20 mouse cellular contexts compared by ENCODE assay signal in the genomic region with DNA sequence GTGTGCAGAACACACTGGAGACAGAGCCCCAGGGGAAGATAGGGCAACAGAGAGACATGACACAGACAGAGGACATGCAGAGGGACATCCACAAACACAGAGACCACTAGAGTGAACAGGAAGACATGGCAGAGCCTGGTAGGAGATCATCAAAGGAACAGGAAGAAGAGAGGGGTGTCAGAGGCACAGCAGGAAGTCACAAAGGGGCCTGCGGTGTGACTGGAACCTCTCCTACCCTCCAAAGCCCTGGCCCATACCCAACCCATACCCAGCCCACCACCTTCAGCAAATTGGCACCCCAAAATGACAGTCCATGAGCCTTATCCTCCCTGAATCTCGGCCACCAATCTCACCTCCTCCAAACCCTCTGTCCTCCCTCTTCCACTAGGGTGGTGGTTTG. TPM values are rescaled to one million over a fixed set of nuclear protein-coding genes. Genes with fewer than 3 reads are reported as not detected.
DNase-seq lines count a peak whose midpoint lies in the region; ATAC-seq lines count a peak whose summit lies in the region.
"Had no signal": no experiment of that assay in that cellular context is flagged by ENCODE, and none has a peak within 500 bp of the region (broad histone marks: within the 10 kb centered on the region; RNA-seq: fewer than 3 reads in every experiment).

No protein-coding gene starts in this region.

- ATAC-seq in activated CD4-positive, CD25-positive, alpha-beta regulatory T cell, adult 4 months: peak; percentile 76
- peak; percentile 40; the same call in 1 of the 2 replicates for ATAC-seq in megakaryocyte progenitor cell, adult 5-6 weeks (replicated peaks; ENCODE audit: poor library complexity)
- ATAC-seq: hindbrain, postnatal 0 days had no signal

- peak; percentile 39 for DNase-seq in thymus, postnatal 10 days (ENCODE audit: low spot score in 2 of 2)
- DNase-seq in cerebellum, adult 11 months: no peak
- no peak for DNase-seq in urinary bladder, adult 18-20 months (ENCODE audit: low spot score in 2 of 2)
- DNase-seq in cerebellum, adult 11-12 months: no peak
- DNase-seq in right cerebral cortex, postnatal 36 days (ENCODE audit: low spot score in 2 of 2): no peak
- DNase-seq: adrenal gland, adult 8-10 months; cerebellum, adult 2 months; cerebellum, postnatal 25 days; embryo, embryonic 11 days; heart, postnatal 10 days; kidney, adult 11 months; left cerebral cortex, postnatal 4 days; retina, postnatal 1 day; right cerebral cortex, postnatal 25 days had no signal

RNA-seq across cellular contexts. Expression of gene Angpt4, which starts 33.1 kb away (rescaled TPM):
- polyA plus RNA-seq in activated CD4-positive, CD25-positive, alpha-beta regulatory T cell, adult 4 months (2017; shearing (Covaris generic)): not detected
- total RNA-seq in megakaryocyte progenitor cell, adult 5-6 weeks (2015): not detected in 2 replicates
- total RNA-seq in megakaryocyte progenitor cell, adult 5-6 weeks (2017): not detected in 2 replicates
- total RNA-seq: left cerebral cortex, postnatal 4 days had no signal
- polyA plus RNA-seq: erythroblast, embryonic 14.5 days; liver, embryonic 15.5 days; macrophage had no signal

RNA-seq across cellular contexts. Expression of gene Fam110a, which starts 35.9 kb away (rescaled TPM):
- 10 to 100 TPM; 15.2 to 27.5 TPM for polyA plus RNA-seq in activated CD4-positive, CD25-positive, alpha-beta regulatory T cell, adult 4 months (2017; shearing (Covaris generic))
- 5.6 and 8.2 TPM in 2 replicates for total RNA-seq in megakaryocyte progenitor cell, adult 5-6 weeks (2015)
- 3.8 and 4.6 TPM in 2 replicates for total RNA-seq in megakaryocyte progenitor cell, adult 5-6 weeks (2017)

RNA-seq across cellular contexts. Expression of gene Slc52a3, which starts 52.2 kb away (rescaled TPM):
- 1 to 10 TPM; 7.3 to 8.4 TPM for polyA plus RNA-seq in activated CD4-positive, CD25-positive, alpha-beta regulatory T cell, adult 4 months (2017; shearing (Covaris generic))
- total RNA-seq in megakaryocyte progenitor cell, adult 5-6 weeks (2015): 0.22 TPM in 1 of 2 replicates, not detected in the other
- total RNA-seq in megakaryocyte progenitor cell, adult 5-6 weeks (2017): 0.12 TPM in 1 of 2 replicates, not detected in the other
- polyA plus RNA-seq: macrophage had no signal

Comparison
In these comparisons a context has a peak if more than half of its experiments do, and no peak if none do; other contexts are left out.
1. DNase-seq: peak in thymus, postnatal 10 days (2 of 2); none in cerebellum, adult 11 months (single experiment), urinary bladder, adult 18-20 months (0 of 2), cerebellum, adult 11-12 months (single experiment) and right cerebral cortex, postnatal 36 days (0 of 2).